In the genomic region with DNA sequence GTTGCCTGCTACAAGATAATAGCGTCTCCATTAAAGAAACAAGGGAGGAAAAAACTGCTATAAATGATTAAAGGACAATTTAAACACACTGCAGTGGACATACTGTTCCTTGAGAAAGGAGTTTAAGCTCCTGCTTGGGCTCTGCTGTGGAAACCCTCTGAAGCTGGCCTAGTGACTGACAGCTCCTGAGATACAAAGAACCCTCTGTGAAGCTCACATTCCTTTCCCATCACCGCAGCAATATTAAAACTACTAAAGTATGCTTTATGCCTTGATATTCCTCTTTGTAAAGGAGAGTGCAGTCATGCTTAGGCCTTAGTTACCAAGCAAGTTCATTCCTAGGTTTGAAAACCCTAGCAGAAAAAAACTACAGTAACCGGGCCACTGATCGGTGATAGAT, we compare ENCODE assay signal across 9 mouse cellular contexts.
DNase-seq lines count a peak whose midpoint lies in the region; ATAC-seq lines count a peak whose summit lies in the region.
"Had no signal": no experiment of that assay in that cellular context is flagged by ENCODE, and none has a peak within 500 bp of the region (broad histone marks: within the 10 kb centered on the region; RNA-seq: fewer than 3 reads in every experiment).

No protein-coding gene starts in this region.

- intact Hi-C loops in heart, postnatal 14 days (cut with DNase I): loop anchor here (2.0 to 5.0 kb wide), 3 partner anchors 15 to 66 kb away; no protein-coding TSS in a partner anchor
- intact Hi-C loops in left cerebral cortex, postnatal 14 days (cut with DNase I): no loop called here

- H3K27ac ChIP-seq in heart, embryonic 16.5 days (ENCODE audit: low read length): peak overlapping the region; percentile 85
- H3K27ac ChIP-seq in embryonic facial prominence, embryonic 13.5 days: peak overlapping the region; percentile 80
- peak overlapping the region; percentile 65 for H3K27ac ChIP-seq in limb, embryonic 13.5 days

- no peaks in the 10 kb centered on the region for H3K27me3 ChIP-seq in heart, embryonic 16.5 days (ENCODE audit: control insufficient read depth, insufficient read depth, low read length)
- no peaks in the 10 kb centered on the region for H3K27me3 ChIP-seq in embryonic facial prominence, embryonic 13.5 days
- H3K27me3 ChIP-seq in limb, embryonic 13.5 days: no peaks in the 10 kb centered on the region

- 62% methylated on average over 4 of the region's 4 CpGs for WGBS in heart, embryonic 16.5 days
- 55% methylated on average over 4 of the region's 4 CpGs for WGBS in embryonic facial prominence, embryonic 13.5 days
- 88% methylated on average over 4 of the region's 4 CpGs for WGBS in limb, embryonic 13.5 days

- no peak overlapping the region for H3K4me2 ChIP-seq in heart, embryonic 16.5 days (ENCODE audit: low read depth, low read length)
- no peak overlapping the region for H3K4me2 ChIP-seq in embryonic facial prominence, embryonic 13.5 days
- no peak overlapping the region for H3K4me2 ChIP-seq in limb, embryonic 13.5 days (replicated peaks)

- H3K36me3 ChIP-seq in heart, embryonic 16.5 days (ENCODE audit: control insufficient read depth, insufficient read depth): peaks cover 2% of the 10 kb centered on the region; the same call in 1 of the 2 replicates
- no peaks in the 10 kb centered on the region for H3K36me3 ChIP-seq in embryonic facial prominence, embryonic 13.5 days
- H3K36me3 ChIP-seq in limb, embryonic 13.5 days: peaks cover 7% of the 10 kb centered on the region; the same call in 1 of the 2 replicates

- H3K9me3 ChIP-seq in heart, embryonic 16.5 days (replicated peaks; ENCODE audit: control insufficient read depth, low read length): no peaks in the 10 kb centered on the region
- H3K9me3 ChIP-seq in embryonic facial prominence, embryonic 13.5 days: no peaks in the 10 kb centered on the region
- H3K9me3 ChIP-seq in limb, embryonic 13.5 days: no peaks in the 10 kb centered on the region

- no peak for DNase-seq in heart, postnatal 14 days
- DNase-seq in 3T3-L1 (ENCODE audit: low read depth, low spot score): peak; percentile 11
- no peak for DNase-seq in right cerebral cortex, adult 18-20 months
- no peak for DNase-seq in cerebellum, postnatal 36 days
- DNase-seq in left cerebral cortex, postnatal 14 days (ENCODE audit: low spot score in 2 of 2): no peak
- DNase-seq: gastrocnemius, postnatal 10 days had no signal

- no peak overlapping the region for H3K9ac ChIP-seq in heart, embryonic 16.5 days (ENCODE audit: low read length)
- no peak overlapping the region for H3K9ac ChIP-seq in embryonic facial prominence, embryonic 13.5 days
- H3K9ac ChIP-seq in limb, embryonic 13.5 days: no peak overlapping the region

- H3K4me3 ChIP-seq in heart, embryonic 16.5 days (ENCODE audit: low read length): no peak overlapping the region
- H3K4me3 ChIP-seq in embryonic facial prominence, embryonic 13.5 days: no peak overlapping the region
- no peak overlapping the region for H3K4me3 ChIP-seq in limb, embryonic 13.5 days

- ATAC-seq in heart, embryonic 16.5 days (replicated peaks; ENCODE audit: extremely low read depth, insufficient read depth, low FRiP score): no peak
- ATAC-seq in embryonic facial prominence, embryonic 13.5 days (ENCODE audit: insufficient number of reproducible peaks, insufficient read depth, low FRiP score, low TSS enrichment, low read depth): no peak
- ATAC-seq in limb, embryonic 13.5 days (ENCODE audit: low FRiP score, low read depth): no peak

- peaks cover 14% of the 10 kb centered on the region for H3K4me1 ChIP-seq in heart, embryonic 16.5 days (ENCODE audit: control insufficient read depth, insufficient read depth, low read length)
- peaks cover 15% of the 10 kb centered on the region; the same call in 1 of the 2 replicates for H3K4me1 ChIP-seq in embryonic facial prominence, embryonic 13.5 days
- peaks cover 23% of the 10 kb centered on the region for H3K4me1 ChIP-seq in limb, embryonic 13.5 days
